ENCODE assay signal across 8 mouse cellular contexts in genomic region chr16:17209981-17210838, GRCm38 (mm10). TPM values are rescaled to one million over a fixed set of nuclear protein-coding genes. Genes with fewer than 3 reads are reported as not detected.
DNase-seq lines count a peak whose midpoint lies in the region; ATAC-seq lines count a peak whose summit lies in the region.

No protein-coding gene starts in this region.

- peak overlapping the region; percentile 88 for H3K27ac ChIP-seq in forebrain, embryonic 10.5 days
- no peak overlapping the region for H3K27ac ChIP-seq in heart, embryonic 15.5 days
- no peak overlapping the region for H3K27ac ChIP-seq in liver, embryonic 13.5 days
- H3K27ac ChIP-seq in stomach, embryonic 14.5 days (ENCODE audit: low read length) = no peak overlapping the region

- H3K36me3 ChIP-seq in forebrain, embryonic 10.5 days (replicated peaks) = peaks cover 7% of the 10 kb centered on the region
- no peaks in the 10 kb centered on the region for H3K36me3 ChIP-seq in heart, embryonic 15.5 days
- no peaks in the 10 kb centered on the region for H3K36me3 ChIP-seq in liver, embryonic 13.5 days
- H3K36me3 ChIP-seq in stomach, embryonic 14.5 days (ENCODE audit: control insufficient read depth, insufficient read depth, low read length) = no peaks in the 10 kb centered on the region

- DNase-seq in B cell, adult 2 months = peak; percentile 91 to 92
- DNase-seq in c-Kit-positive CD71-negative TER-119-negative erythroid progenitor cells, embryonic 14.5 days (ENCODE audit: low read depth) = peak; percentile 86
- DNase-seq in forebrain, embryonic 10.5 days (ENCODE audit: extremely low spot score, low spot score) = peak; percentile 88
- peak; percentile 94 for DNase-seq in kidney, postnatal 25 days
- peak; percentile 86 for DNase-seq in liver, embryonic 13.5 days
- peak; percentile 81 to 88 for DNase-seq in natural killer cell, adult 2 months (ENCODE audit: low spot score in 2 of 2)

- peak overlapping the region; percentile 34 for H3K9ac ChIP-seq in heart, embryonic 15.5 days
- H3K9ac ChIP-seq in liver, embryonic 13.5 days = peak overlapping the region; percentile 73
- H3K9ac ChIP-seq in stomach, embryonic 14.5 days (replicated peaks; ENCODE audit: low read depth, low read length) = no peak overlapping the region

- H3K4me3 ChIP-seq in forebrain, embryonic 10.5 days = peak overlapping the region; percentile 64
- H3K4me3 ChIP-seq in heart, embryonic 15.5 days = peak overlapping the region; percentile 68
- peak overlapping the region; percentile 71 for H3K4me3 ChIP-seq in liver, embryonic 13.5 days (replicated peaks)
- H3K4me3 ChIP-seq in stomach, embryonic 14.5 days (ENCODE audit: low read depth, low read length) = peak overlapping the region; percentile 57

- H3K4me2 ChIP-seq in heart, embryonic 15.5 days = peak overlapping the region; percentile 99
- peak overlapping the region; percentile 99 for H3K4me2 ChIP-seq in liver, embryonic 13.5 days
- peak overlapping the region; percentile 100 for H3K4me2 ChIP-seq in stomach, embryonic 14.5 days (replicated peaks; ENCODE audit: low read depth, low read length)

- WGBS in forebrain, embryonic 10.5 days = 8% methylated on average over 48 of the region's 48 CpGs
- WGBS in heart, embryonic 15.5 days = 8% methylated on average over 48 of the region's 48 CpGs
- WGBS in liver, embryonic 13.5 days (ENCODE audit: insufficient replicate concordance) = 11% methylated on average over 48 of the region's 48 CpGs
- whole genome bisulfite sequencing in stomach, embryonic 14.5 days = 8% methylated on average over 48 of the region's 48 CpGs

- no peaks in the 10 kb centered on the region; the same call in 1 of the 2 replicates for H3K9me3 ChIP-seq in forebrain, embryonic 10.5 days
- no peaks in the 10 kb centered on the region for H3K9me3 ChIP-seq in heart, embryonic 15.5 days (replicated peaks)
- no peaks in the 10 kb centered on the region for H3K9me3 ChIP-seq in liver, embryonic 13.5 days (replicated peaks)
- H3K9me3 ChIP-seq in stomach, embryonic 14.5 days (ENCODE audit: control insufficient read depth, low read depth, low read length) = no peaks in the 10 kb centered on the region

- H3K4me1 ChIP-seq in forebrain, embryonic 10.5 days = peaks cover 29% of the 10 kb centered on the region
- peaks cover 22% of the 10 kb centered on the region for H3K4me1 ChIP-seq in heart, embryonic 15.5 days (replicated peaks)
- peaks cover 26% of the 10 kb centered on the region for H3K4me1 ChIP-seq in liver, embryonic 13.5 days (replicated peaks)
- peaks cover 8% of the 10 kb centered on the region; the same call in 1 of the 2 replicates for H3K4me1 ChIP-seq in stomach, embryonic 14.5 days (ENCODE audit: control insufficient read depth, insufficient read depth, low read length)

- ATAC-seq in heart, embryonic 15.5 days (replicated peaks; ENCODE audit: insufficient number of reproducible peaks, insufficient read depth, low FRiP score, low read depth) = peak; percentile 59
- ATAC-seq in liver, embryonic 13.5 days (ENCODE audit: low read depth) = peak; percentile 81
- peak; percentile 75 for ATAC-seq in stomach, embryonic 14.5 days (ENCODE audit: insufficient number of reproducible peaks, insufficient read depth, low FRiP score, low read depth)

- H3K27me3 ChIP-seq in forebrain, embryonic 10.5 days (ENCODE audit: poor library complexity, severe bottlenecking) = peaks cover 50% of the 10 kb centered on the region
- peaks cover 20% of the 10 kb centered on the region for H3K27me3 ChIP-seq in heart, embryonic 15.5 days
- H3K27me3 ChIP-seq in liver, embryonic 13.5 days = peaks cover 54% of the 10 kb centered on the region
- H3K27me3 ChIP-seq in stomach, embryonic 14.5 days (ENCODE audit: control insufficient read depth, insufficient read depth, low read length) = 0 out of 2 replicates have a peak, but pooled peaks cover 3% of the 10 kb centered on the region

RNA-seq across cellular contexts. Expression of gene Rimbp3, which starts 1.8 kb away (rescaled TPM):
- polyA plus RNA-seq in forebrain, embryonic 10.5 days (2016; fragmentation: Nextera tagmentation; extraction: Ambion mirVana) = 1.2 and 1.6 TPM in 2 replicates
- 0.13 and 0.30 TPM in 2 replicates for polyA plus RNA-seq in heart, embryonic 15.5 days (2015; fragmentation: Nextera tagmentation; extraction: Ambion mirVana)
- 0.12 and 0.14 TPM in 2 replicates for polyA plus RNA-seq in liver, embryonic 13.5 days (2015; fragmentation: Nextera tagmentation; extraction: Ambion mirVana)
- 0.65 and 0.69 TPM in 2 replicates for polyA plus RNA-seq in stomach, embryonic 14.5 days (2014; fragmentation: Nextera tagmentation; extraction: Ambion mirVana)

RNA-seq across cellular contexts. Expression of gene Ube2l3, which starts 7.8 kb away (rescaled TPM):
- polyA plus RNA-seq in forebrain, embryonic 10.5 days (2016; fragmentation: Nextera tagmentation; extraction: Ambion mirVana) = 436 and 440 TPM in 2 replicates
- polyA plus RNA-seq in heart, embryonic 15.5 days (2015; fragmentation: Nextera tagmentation; extraction: Ambion mirVana) = 255 and 264 TPM in 2 replicates
- polyA plus RNA-seq in liver, embryonic 13.5 days (2015; fragmentation: Nextera tagmentation; extraction: Ambion mirVana) = 247 and 282 TPM in 2 replicates
- 325 and 353 TPM in 2 replicates for polyA plus RNA-seq in stomach, embryonic 14.5 days (2014; fragmentation: Nextera tagmentation; extraction: Ambion mirVana)

RNA-seq across cellular contexts. Expression of gene Hic2, which starts 23.2 kb away (rescaled TPM):
- 14.7 and 16.5 TPM in 2 replicates for polyA plus RNA-seq in forebrain, embryonic 10.5 days (2016; fragmentation: Nextera tagmentation; extraction: Ambion mirVana)
- polyA plus RNA-seq in heart, embryonic 15.5 days (2015; fragmentation: Nextera tagmentation; extraction: Ambion mirVana) = 3.2 and 4.0 TPM in 2 replicates
- polyA plus RNA-seq in liver, embryonic 13.5 days (2015; fragmentation: Nextera tagmentation; extraction: Ambion mirVana) = 2.9 and 3.2 TPM in 2 replicates
- 4.8 and 5.2 TPM in 2 replicates for polyA plus RNA-seq in stomach, embryonic 14.5 days (2014; fragmentation: Nextera tagmentation; extraction: Ambion mirVana)
